Mouse (Mus musculus): ENCODE measurements around the gene Smc5. TPM values are rescaled to one million over a fixed set of nuclear protein-coding genes. Genes with fewer than 3 reads are reported as not detected.

Gene Smc5
- polyA plus RNA-seq, 1 experiment from 2014 or later, result 27.5 TPM

GRCm38 (mm10) chr19:23163361-23163760 lies 110.3 kb downstream of the Smc5 start:
- H3K4me3 ChIP-seq (ENCODE audit: low read depth, low read length), result no peak overlapping the region
- no peaks in the 10 kb centered on the region for H3K9me3 ChIP-seq (replicated peaks; ENCODE audit: control insufficient read depth, low read length)
- H3K4me2 ChIP-seq (ENCODE audit: low read length), result no peak overlapping the region
- no peak overlapping the region for H3K27ac ChIP-seq (ENCODE audit: low read depth, low read length)
- H3K9ac ChIP-seq (ENCODE audit: low read length), result no peak overlapping the region
- no peaks in the 10 kb centered on the region for H3K36me3 ChIP-seq (ENCODE audit: control insufficient read depth, insufficient read depth, low read length)
- ATAC-seq, result no peak
- WGBS, result 61% methylated on average over 3 of the region's 3 CpGs
- H3K4me1 ChIP-seq (ENCODE audit: control insufficient read depth, insufficient read depth, low read length), result no peaks in the 10 kb centered on the region
- DNase-seq (ENCODE audit: low spot score), result no peak
- H3K27me3 ChIP-seq (replicated peaks; ENCODE audit: control insufficient read depth, insufficient read depth, low read length), result no peaks in the 10 kb centered on the region

- no peak overlapping the region for H3K4me3 ChIP-seq (ENCODE audit: low read depth, low read length)
- H3K4me1 ChIP-seq (ENCODE audit: control insufficient read depth, insufficient read depth, low read length), result no peaks in the 10 kb centered on the region
- no peaks in the 10 kb centered on the region for H3K27me3 ChIP-seq (replicated peaks; ENCODE audit: control insufficient read depth, insufficient read depth, low read length)
- H3K9ac ChIP-seq (ENCODE audit: low read length), result no peak overlapping the region
- 80% methylated on average over 6 of the region's 6 CpGs for WGBS
- no peak for ATAC-seq
- no peak overlapping the region for H3K4me2 ChIP-seq (ENCODE audit: low read length)
- no peak for DNase-seq (ENCODE audit: low spot score)
- H3K27ac ChIP-seq (ENCODE audit: low read depth, low read length), result no peak overlapping the region
- H3K9me3 ChIP-seq (replicated peaks; ENCODE audit: control insufficient read depth, low read length), result no peaks in the 10 kb centered on the region
- H3K36me3 ChIP-seq (ENCODE audit: control insufficient read depth, insufficient read depth, low read length), result no peaks in the 10 kb centered on the region
Observed at GRCm38 (mm10) chr19:23162877-23163276, 110.8 kb downstream of the Smc5 start.

- no peaks in the 10 kb centered on the region for H3K36me3 ChIP-seq (ENCODE audit: control insufficient read depth, insufficient read depth, low read length)
- H3K4me2 ChIP-seq (ENCODE audit: low read length), result no peak overlapping the region
- no peaks in the 10 kb centered on the region for H3K27me3 ChIP-seq (replicated peaks; ENCODE audit: control insufficient read depth, insufficient read depth, low read length)
- no peak overlapping the region for H3K4me3 ChIP-seq (ENCODE audit: low read depth, low read length)
- H3K9ac ChIP-seq (ENCODE audit: low read length), result no peak overlapping the region
- no peaks in the 10 kb centered on the region for H3K4me1 ChIP-seq (ENCODE audit: control insufficient read depth, insufficient read depth, low read length)
- WGBS, result 12% methylated on average over 8 of the region's 8 CpGs
- ATAC-seq (no peak), DNase-seq (ENCODE audit: low spot score) (no peak)
- H3K27ac ChIP-seq (ENCODE audit: low read depth, low read length), result no peak overlapping the region
- H3K9me3 ChIP-seq (replicated peaks; ENCODE audit: control insufficient read depth, low read length), result no peaks in the 10 kb centered on the region
Observed at GRCm38 (mm10) chr19:23162387-23162809, 111.3 kb downstream of the Smc5 start.

- Histone ChIP-seq H3K4me3 (ENCODE audit: low read depth, low read length) (no peak overlapping the region), H3K4me2 (ENCODE audit: low read length) (no peak overlapping the region), H3K9me3 (replicated peaks; ENCODE audit: control insufficient read depth, low read length) (no peaks in the 10 kb centered on the region), H3K4me1 (ENCODE audit: control insufficient read depth, insufficient read depth, low read length) (no peaks in the 10 kb centered on the region), H3K9ac (ENCODE audit: low read length) (no peak overlapping the region), H3K27me3 (replicated peaks; ENCODE audit: control insufficient read depth, insufficient read depth, low read length) (no peaks in the 10 kb centered on the region), H3K27ac (ENCODE audit: low read depth, low read length) (no peak overlapping the region), H3K36me3 (ENCODE audit: control insufficient read depth, insufficient read depth, low read length) (no peaks in the 10 kb centered on the region)
- DNase-seq (ENCODE audit: low spot score) (no peak), ATAC-seq (no peak)
- WGBS, result 82% methylated on average over 10 of the region's 10 CpGs
Observed at GRCm38 (mm10) chr19:23159780-23160395, 113.8 kb downstream of the Smc5 start.

Other genes with a start within 250 kb of the Smc5 start
- gene Klf9, start 132.7 kb downstream of the Smc5 start, polyA plus RNA-seq (2014; fragmentation: Nextera tagmentation; extraction: Ambion mirVana), result 0.97 and 1.1 TPM in 2 replicates
- 1.8 and 1.9 TPM in 2 replicates for gene Mamdc2, start 174.5 kb upstream of the Smc5 start, polyA plus RNA-seq (2014; fragmentation: Nextera tagmentation; extraction: Ambion mirVana)

Data from forebrain, embryonic 14.5 days (tissue).